Mouse (Mus musculus) adrenal gland, adult 10 weeks (tissue): ENCODE measurements around the gene Gm28998. TPM values are rescaled to one million over a fixed set of nuclear protein-coding genes. Genes with fewer than 3 reads are reported as not detected.

Experiments
- polyA plus RNA-seq: library from polyadenylated mRNA; stranded (reverse); fragments of 350-450 nt; fragmentation: Illumina TruSeq; extraction: RNeasy Lipid Tissue Mini Kit (QIAGEN cat#74804); gene quantifications from one replicate; pipeline ENCODE4 v1.2.3, GENCODE M21; 2014; ENCODE audit warnings: low read depth, low replicate concordance

The Gm28998 gene
- not detected for polyA plus RNA-seq

DNA sequence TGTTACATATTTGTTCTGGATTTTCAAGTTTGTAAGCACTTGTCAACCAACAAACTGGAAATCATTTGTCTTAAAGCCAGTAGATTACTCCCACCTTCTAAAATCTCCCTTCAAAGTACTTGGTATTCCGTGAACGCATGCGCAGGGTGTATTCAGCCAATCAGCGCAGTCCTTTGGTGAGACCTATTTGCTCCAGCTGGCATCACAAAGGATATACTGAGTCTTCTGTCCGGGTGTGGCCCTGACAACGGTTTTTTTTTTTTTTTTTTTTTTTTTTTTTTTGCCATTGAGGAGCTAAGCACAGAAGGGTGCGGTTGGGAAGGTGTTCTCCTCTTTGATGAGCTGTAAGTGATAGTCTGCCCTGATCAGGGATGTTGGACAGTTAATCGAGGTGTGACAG lies at the start of gene Gm28998:
Gm28998 (plus strand) TSS at position 301 of the 400 bp plus-strand sequence.

Other genes with a start within 250 kb of the Gm28998 start
- not detected for gene Gm21244, start 84.5 kb upstream of the Gm28998 start, polyA plus RNA-seq
- not detected for gene Gm21788, start 151.2 kb downstream of the Gm28998 start, polyA plus RNA-seq